Mouse (Mus musculus) CH12.LX (cell line): ENCODE measurements at regions not wholly inside any gene's neighbourhood (a gene's known extent, or its start where the extent isn't known, plus 50 kb on each side); places are given as distances from the start of the nearest gene placed in this dataset.

Experiments
- BHLHE40 ChIP-seq: IDR thresholded peaks from 2 replicates; pipeline ENCODE4 v1.6.1; 2011; ENCODE audit warnings: mild to moderate bottlenecking, low read depth, low read length, improper control_type of control experiment
- CTCF ChIP-seq, 2 experiments: IDR thresholded peaks in 1 of 2; conservative IDR thresholded peaks in 1 of 2; 2 replicates each; pipeline ENCODE4 v1.5.1; 2011 to 2012; ENCODE audit warnings: low read depth in 2 of 2, low read length in 2 of 2, improper control_type of control experiment in 1 of 2, inconsistent platforms in 1 of 2, mild to moderate bottlenecking in 1 of 2, moderate library complexity in 1 of 2
- E2F4 ChIP-seq: IDR thresholded peaks from 2 replicates; pipeline ENCODE4 v1.6.1; 2011; ENCODE audit warnings: low read depth, low read length, improper control_type of control experiment; ENCODE audit not compliant: insufficient replicate concordance
- HCFC1 ChIP-seq: IDR thresholded peaks from 2 replicates; pipeline ENCODE4 v1.6.1; 2012; ENCODE audit warnings: low read depth, mild to moderate bottlenecking, inconsistent platforms, low read length, improper control_type of control experiment
- JUN ChIP-seq: IDR thresholded peaks from 2 replicates; pipeline ENCODE4 v1.6.1; 2011; ENCODE audit warnings: low read depth, mild to moderate bottlenecking, low read length, improper control_type of control experiment, moderate library complexity; ENCODE audit not compliant: insufficient read depth
- POLR2AphosphoS2 ChIP-seq: IDR thresholded peaks from 2 replicates; pipeline ENCODE4 v1.6.1; 2011; ENCODE audit warnings: low read depth, low read length, improper control_type of control experiment
- TCF12 ChIP-seq: IDR thresholded peaks from 2 replicates; pipeline ENCODE4 v1.6.1; 2014; ENCODE audit warnings: low read depth, mild to moderate bottlenecking, inconsistent platforms, low read length, improper control_type of control experiment

DNA sequence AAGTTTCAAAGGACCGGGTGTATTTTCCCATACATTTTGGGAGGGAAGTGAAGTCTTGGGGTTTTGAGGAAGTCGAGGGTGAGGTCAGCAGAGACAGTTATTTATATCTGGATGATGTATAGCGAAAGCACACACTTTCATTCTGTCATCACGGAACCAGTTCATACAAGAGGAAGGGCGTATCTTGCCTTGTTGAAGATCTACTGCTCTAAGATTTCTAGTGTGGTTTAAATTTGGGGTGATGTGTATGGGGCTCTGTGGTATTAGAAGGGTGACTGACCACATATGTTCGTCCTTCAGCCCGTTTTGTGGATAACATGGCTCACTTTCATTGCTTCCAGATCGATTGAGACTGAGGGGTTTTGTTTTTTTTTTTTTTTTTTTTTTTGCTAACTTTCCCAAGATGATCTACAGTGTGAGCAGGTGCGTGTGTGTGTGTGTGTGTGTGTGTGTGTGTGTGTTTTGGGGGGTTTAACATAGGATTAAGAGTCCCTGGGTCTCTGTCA, 75.1 kb upstream of the Gm9887 start:
- peak; percentile 64; the same call in 1 of the 2 replicates for TF ChIP-seq BHLHE40
- TF ChIP-seq POLR2AphosphoS2, result no peak
- no peak for TF ChIP-seq CTCF (conservative IDR thresholded peaks at IDR 0.05 in 1 of 2, IDR thresholded peaks at IDR 0.05 in 1 of 2; ENCODE audit: low read depth in 2 of 2, low read length in 2 of 2)
- no peak for TF ChIP-seq TCF12
- TF ChIP-seq HCFC1, result no peak
- TF ChIP-seq E2F4, result no peak
- peak; percentile 96 for TF ChIP-seq JUN
